Comparison of ENCODE assay signal across 19 mouse cellular contexts in the genomic region with DNA sequence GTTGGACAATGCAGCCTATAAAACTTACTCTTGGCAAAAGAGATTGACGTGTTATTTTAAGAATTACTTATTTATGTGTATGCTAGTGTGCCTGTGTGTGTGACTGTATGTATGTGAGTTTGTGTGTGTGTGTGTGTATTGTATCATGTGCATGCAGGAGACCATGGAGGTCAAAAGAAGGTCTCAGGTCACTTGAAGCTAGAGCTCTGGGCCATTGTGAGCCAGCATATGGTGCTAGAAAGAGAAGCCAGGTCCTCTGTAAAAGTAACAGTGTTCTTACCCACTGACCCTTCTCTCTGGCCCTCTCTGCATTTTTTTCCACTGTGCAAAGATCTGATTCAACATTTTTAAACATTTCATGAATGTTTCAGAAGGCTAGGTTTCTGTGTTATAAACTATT.
"Had no signal": no experiment of that assay in that cellular context is flagged by ENCODE, and none has a peak within 500 bp of the region (broad histone marks: within the 10 kb centered on the region; RNA-seq: fewer than 3 reads in every experiment).

No protein-coding gene starts in this region.

- H3K4me3 ChIP-seq: layer of hippocampus, adult 2 months; left cerebral cortex, adult 2 months; liver, embryonic 13.5 days; midbrain, embryonic 12.5 days; midbrain, embryonic 15.5 days; neural tube, embryonic 12.5 days; neural tube, embryonic 15.5 days had no signal

- H3K4me2 ChIP-seq: liver, embryonic 13.5 days; midbrain, embryonic 12.5 days; midbrain, embryonic 15.5 days; neural tube, embryonic 12.5 days; neural tube, embryonic 15.5 days had no signal

- DNase-seq: kidney, postnatal 25 days; layer of hippocampus, postnatal 36 days; liver, embryonic 13.5 days; lung, adult 2 months; right cerebral cortex, adult 18-20 months; right cerebral cortex, postnatal 14 days; right cerebral cortex, postnatal 4 days; thymus, adult 2 months; thymus, postnatal 14 days; thymus, postnatal 4 days had no signal

- H3K27me3 ChIP-seq: liver, embryonic 13.5 days; midbrain, embryonic 12.5 days; midbrain, embryonic 15.5 days; neural tube, embryonic 12.5 days; neural tube, embryonic 15.5 days had no signal

- H3K9ac ChIP-seq: liver, embryonic 13.5 days; midbrain, embryonic 12.5 days; midbrain, embryonic 15.5 days; neural tube, embryonic 12.5 days; neural tube, embryonic 15.5 days had no signal

- H3K9me3 ChIP-seq: liver, embryonic 13.5 days; midbrain, embryonic 12.5 days; midbrain, embryonic 15.5 days; neural tube, embryonic 12.5 days; neural tube, embryonic 15.5 days had no signal

- H3K27ac ChIP-seq: kidney, postnatal 0 days; left cerebral cortex, adult 2 months; liver, embryonic 13.5 days; macrophage; midbrain, embryonic 12.5 days; midbrain, embryonic 15.5 days; neural tube, embryonic 12.5 days; neural tube, embryonic 15.5 days; stomach, postnatal 0 days had no signal

- H3K36me3 ChIP-seq: liver, embryonic 13.5 days; midbrain, embryonic 12.5 days; midbrain, embryonic 15.5 days; neural tube, embryonic 12.5 days; neural tube, embryonic 15.5 days had no signal

- ATAC-seq: midbrain, embryonic 15.5 days had no signal

- H3K4me1 ChIP-seq: liver, embryonic 13.5 days; midbrain, embryonic 12.5 days; neural tube, embryonic 12.5 days; neural tube, embryonic 15.5 days had no signal
